Mouse (Mus musculus) adrenal gland, adult 8-10 months (tissue): ENCODE results near the gene Cd68. TPM values are rescaled to one million over a fixed set of nuclear protein-coding genes. Genes with fewer than 3 reads are reported as not detected.

ENCODE experiments used
- DNase-seq: peaks from one replicate; pipeline ENCODE4 v3.0.0; 2022
- total RNA-seq, 4 experiments: library from RNA; stranded (reverse); gene quantifications; 2 replicates each; pipeline ENCODE4 v1.2.4; 2022

Cd68 gene
- total RNA-seq, 4 experiments from 2014 or later = 17.9 to 43.8 (median 30.0) TPM

GRCm38 (mm10) chr11:69695046-69695360 is 29.1 kb upstream of the Cd68 start:
- DNase-seq = no peak

GRCm38 (mm10) chr11:69693421-69693965 is 27.5 kb upstream of the Cd68 start:
- DNase-seq = no peak

- no peak for DNase-seq
Observed at GRCm38 (mm10) chr11:69692863-69693262, 26.9 kb upstream of the Cd68 start.

GRCm38 (mm10) chr11:69692196-69692811 is 26.4 kb upstream of the Cd68 start:
- DNase-seq = no peak

- DNase-seq = no peak
Observed at GRCm38 (mm10) chr11:69689891-69690290, 23.9 kb upstream of the Cd68 start.

GRCm38 (mm10) chr11:69687061-69687460 is 21.1 kb upstream of the Cd68 start:
- no peak for DNase-seq

- no peak for DNase-seq
Observed at GRCm38 (mm10) chr11:69686377-69686776, 20.4 kb upstream of the Cd68 start.

GRCm38 (mm10) chr11:69685526-69686148 is 19.7 kb upstream of the Cd68 start, which contains the start of gene Tnfsf13:
Gene Tnfsf13, minus strand, starts transcription at chr11:69685784.
- peak; percentile 81 for DNase-seq

- DNase-seq = no peak
Observed at GRCm38 (mm10) chr11:69684936-69685335, 19.0 kb upstream of the Cd68 start.

- DNase-seq = no peak
Observed at GRCm38 (mm10) chr11:69684128-69684745, 18.3 kb upstream of the Cd68 start.

- DNase-seq = no peak
Observed at GRCm38 (mm10) chr11:69683576-69683975, 17.6 kb upstream of the Cd68 start.

GRCm38 (mm10) chr11:69682840-69683533 is 17.0 kb upstream of the Cd68 start:
- DNase-seq = peak; percentile 83

- no peak for DNase-seq
Observed at GRCm38 (mm10) chr11:69682209-69682839, 16.4 kb upstream of the Cd68 start.

- DNase-seq = peak; percentile 95
Observed at GRCm38 (mm10) chr11:69681314-69682208, 15.6 kb upstream of the Cd68 start, which contains the start of gene Senp3. Gene Senp3, minus strand, starts transcription at chr11:69682084.

- no peak for DNase-seq
Observed at GRCm38 (mm10) chr11:69680136-69680855, 14.3 kb upstream of the Cd68 start.

- no peak for DNase-seq
Observed at GRCm38 (mm10) chr11:69679144-69679543, 13.2 kb upstream of the Cd68 start.

- DNase-seq = peak; percentile 100
Observed at GRCm38 (mm10) chr11:69672211-69672706, 6.3 kb upstream of the Cd68 start, which contains the start of gene Eif4a1. Gene Eif4a1, minus strand, starts transcription at chr11:69672423.

- no peak for DNase-seq
Observed at GRCm38 (mm10) chr11:69671726-69672124, 5.8 kb upstream of the Cd68 start.

- peak; percentile 92 for DNase-seq
Observed at GRCm38 (mm10) chr11:69670786-69671725, 5.1 kb upstream of the Cd68 start.
